Mouse (Mus musculus) cerebral cortex, adult 2 months (tissue): ENCODE data around the gene Dgkd.

Experiments
- WGBS: fragments of 180-500 bp; shearing (Covaris S2); methylation state at CpG from one replicate; pipeline ENCODE4 v1.1.7; 2018; 5-methylcytosine and 5-hydroxymethylcytosine counted together

Gene Dgkd

DNA sequence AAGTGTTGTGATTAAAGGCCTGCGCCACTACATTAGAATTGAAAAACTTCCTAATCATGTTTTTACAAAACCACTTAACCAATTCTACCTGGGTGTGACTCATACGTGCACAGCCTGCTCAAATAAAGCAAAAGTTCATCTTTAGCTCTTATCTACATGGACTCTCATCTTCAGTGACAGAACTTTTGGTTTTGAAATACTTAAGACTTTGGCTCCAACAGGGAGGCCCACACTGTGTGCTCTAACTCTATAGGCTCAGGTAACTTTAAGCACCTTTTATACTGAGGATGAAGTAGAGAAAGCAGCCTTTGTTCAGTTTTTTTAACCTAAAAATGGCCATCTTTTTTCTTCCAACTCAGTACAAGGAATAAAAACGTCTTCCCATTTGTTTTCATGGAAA is 100.0 kb downstream of the Dgkd start:
- WGBS: 76% methylated on average over 3 of the region's 3 CpGs

DNA sequence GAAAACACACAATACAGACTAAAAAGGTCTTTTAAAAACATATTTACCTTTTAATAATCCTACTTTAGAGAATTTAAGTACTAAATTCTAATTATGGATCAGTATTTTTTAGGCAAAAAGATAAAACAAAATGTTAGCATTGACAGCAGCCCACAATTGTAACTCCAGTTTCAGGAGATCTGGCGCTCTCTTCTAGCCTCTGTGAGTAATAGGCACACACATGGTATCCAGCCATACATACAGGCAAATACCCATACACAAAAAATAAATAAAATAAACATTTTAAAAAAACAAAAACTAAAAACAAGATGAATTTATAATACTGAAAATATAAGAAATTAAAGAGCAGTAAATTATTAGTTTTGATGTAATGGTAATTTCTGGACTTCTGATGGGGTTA is 105.8 kb downstream of the Dgkd start:
- WGBS: 100% methylated on average over 1 of the region's 1 CpGs

DNA sequence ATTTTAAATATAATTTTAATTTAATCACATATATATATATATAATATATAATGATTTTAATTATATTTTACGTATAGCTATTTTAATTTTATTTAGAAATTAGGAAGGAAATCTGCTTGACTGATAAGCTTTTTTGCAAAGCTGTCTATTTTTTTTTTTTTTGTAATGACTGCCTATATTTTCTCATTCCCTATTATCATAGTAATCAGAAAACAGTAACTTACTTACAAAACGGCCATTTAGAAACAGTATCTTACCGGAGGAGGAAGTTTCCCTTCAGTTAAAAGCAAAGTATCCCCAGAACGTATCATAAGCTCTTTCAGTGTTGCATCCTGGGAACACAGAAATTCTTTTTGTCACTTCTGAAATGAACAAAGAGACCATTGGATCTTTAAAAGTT is 106.4 kb downstream of the Dgkd start:
- WGBS: 82% methylated on average over 4 of the region's 4 CpGs

DNA sequence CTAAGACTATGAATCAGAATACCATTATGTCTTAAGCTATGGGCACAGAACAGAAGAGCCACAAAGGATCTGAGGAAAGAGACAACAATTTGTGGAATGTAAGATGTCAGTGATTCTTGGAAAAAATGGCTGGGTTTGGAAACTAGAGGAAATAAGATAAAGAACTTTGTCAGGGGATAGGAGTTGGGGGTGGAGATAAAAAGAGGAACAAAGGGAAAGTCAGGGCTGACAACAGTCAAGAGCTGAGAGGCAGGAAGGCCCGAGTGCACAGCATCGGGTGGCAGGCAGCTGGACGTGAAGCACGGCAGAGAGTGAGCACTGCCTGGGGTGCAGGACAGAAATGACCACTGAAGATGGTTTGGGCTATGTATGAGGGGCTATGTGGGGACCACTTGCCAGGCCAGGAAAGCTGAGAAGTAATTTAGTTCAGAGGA is 106.9 kb downstream of the Dgkd start:
- 66% methylated on average over 4 of the region's 4 CpGs for WGBS

DNA sequence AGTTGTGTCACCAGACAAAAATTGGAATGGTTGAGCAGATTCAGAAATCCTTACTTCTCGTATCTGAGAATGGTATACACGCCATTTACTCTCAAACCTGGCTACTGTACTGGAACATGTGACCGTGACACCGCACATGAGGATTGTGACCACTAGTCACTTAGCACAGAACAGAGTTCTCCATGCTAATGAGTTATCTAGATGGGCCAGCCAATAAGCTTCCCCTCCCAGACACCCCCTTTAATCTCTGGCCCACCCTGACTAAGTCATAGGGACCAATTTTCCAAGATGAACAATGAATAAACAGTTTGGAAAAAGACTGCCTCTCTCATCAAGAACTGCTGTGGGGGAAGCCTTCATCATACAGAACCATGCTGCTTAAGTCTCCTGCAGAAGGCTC is 107.7 kb downstream of the Dgkd start:
- WGBS: 95% methylated on average over 4 of the region's 4 CpGs

DNA sequence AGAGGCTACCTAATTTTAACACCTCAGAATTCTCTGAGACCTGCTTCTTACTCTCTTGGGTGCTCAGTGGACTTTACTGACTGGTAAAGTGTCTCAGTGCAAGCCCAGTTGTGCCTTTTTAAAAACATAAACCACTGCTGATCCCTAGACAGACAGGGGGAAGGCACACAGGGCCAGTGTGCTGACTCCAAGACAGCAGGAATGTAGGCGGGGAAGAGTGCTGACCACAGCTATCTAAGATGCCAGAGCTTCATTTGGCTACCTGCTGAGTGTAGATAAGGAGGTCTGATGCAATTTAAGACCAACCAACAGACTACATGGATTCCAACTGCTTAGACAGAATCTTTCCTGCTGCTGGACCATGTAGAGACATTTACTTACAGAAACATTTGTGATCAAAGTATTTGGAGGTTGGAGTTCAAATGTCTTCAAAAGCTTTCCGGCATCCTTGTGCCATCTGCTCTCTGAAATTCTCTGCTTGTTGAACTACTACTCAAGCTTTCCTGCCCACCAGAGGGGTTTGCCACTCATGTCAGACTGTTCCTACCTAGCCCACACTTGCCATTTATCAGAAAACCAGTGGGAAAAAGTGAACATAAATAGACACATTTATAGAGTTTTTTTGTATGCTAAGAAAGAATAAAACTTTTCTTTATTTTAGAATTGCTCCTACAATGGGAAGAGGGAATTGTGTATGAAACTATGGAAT is 108.5 kb downstream of the Dgkd start:
- 85% methylated on average over 2 of the region's 2 CpGs for WGBS

DNA sequence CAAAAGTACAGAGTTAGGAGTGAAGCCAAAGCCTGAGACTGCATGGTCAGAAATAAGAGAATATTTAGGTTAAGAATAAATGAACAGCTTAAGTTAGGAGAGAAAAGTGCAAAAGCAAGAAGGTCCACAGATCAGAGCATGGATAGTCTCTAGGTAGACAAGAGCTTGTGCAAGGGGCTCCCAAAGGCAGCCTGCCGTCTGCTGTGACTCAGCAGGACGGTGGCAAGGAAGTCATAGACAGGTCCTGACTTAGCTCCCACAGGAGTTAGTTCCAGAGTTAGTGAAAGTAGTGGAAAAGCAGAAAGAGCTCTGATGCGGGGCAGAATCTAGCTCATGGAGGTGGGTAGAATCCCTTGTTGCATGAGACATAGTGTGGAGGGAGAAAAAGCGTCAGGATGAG is 117.3 kb downstream of the Dgkd start:
- WGBS: 84% methylated on average over 4 of the region's 4 CpGs

DNA sequence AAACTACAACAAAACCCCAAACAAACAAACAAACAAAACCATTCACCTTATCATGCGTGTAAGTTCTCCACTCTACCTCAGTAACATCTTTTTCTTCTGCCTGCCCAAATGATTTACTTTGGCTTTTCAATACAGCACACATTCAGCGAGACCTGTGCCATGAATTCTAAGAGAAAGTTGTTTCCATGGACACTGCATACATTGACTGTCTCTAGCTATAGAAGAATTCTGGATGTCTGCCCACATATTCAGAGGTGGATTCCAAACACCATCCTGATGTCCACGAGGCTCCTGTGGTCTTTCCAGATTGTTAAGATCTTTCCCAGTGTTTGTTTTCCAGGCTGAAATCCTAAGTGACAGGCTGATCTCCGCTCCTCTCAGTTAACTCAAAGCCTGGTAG is 129.2 kb downstream of the Dgkd start:
- 45% methylated on average over 4 of the region's 4 CpGs for WGBS

DNA sequence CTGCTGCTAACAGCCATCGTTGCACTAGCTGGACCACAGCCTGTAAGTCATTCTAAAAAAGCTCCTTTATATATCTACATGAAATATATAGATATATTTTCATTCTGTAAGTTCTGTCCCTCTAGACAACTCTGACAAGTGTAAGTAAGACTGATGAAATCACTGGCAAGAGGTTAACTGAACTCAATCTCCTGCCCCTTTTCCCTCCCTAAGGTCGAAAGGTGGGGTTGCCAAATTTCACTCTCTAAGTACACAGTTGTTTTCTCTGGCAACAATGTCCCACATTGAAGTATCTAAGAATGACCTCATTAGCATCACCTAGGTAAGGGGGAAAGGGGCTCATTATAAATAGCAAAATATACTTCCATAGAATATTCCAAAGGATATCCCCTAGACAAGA is 139.6 kb downstream of the Dgkd start:
- 93% methylated on average over 2 of the region's 2 CpGs for WGBS
